Mouse (Mus musculus): Measurements from ENCODE around the gene Txlna. TPM values are rescaled to one million over a fixed set of nuclear protein-coding genes. Genes with fewer than 3 reads are reported as not detected.
A peak's percentile ranks its signal among the peaks of the same experiment; 100 is the strongest.

Txlna gene
- polyA plus RNA-seq, 1 experiment = 22.7 TPM

DNA sequence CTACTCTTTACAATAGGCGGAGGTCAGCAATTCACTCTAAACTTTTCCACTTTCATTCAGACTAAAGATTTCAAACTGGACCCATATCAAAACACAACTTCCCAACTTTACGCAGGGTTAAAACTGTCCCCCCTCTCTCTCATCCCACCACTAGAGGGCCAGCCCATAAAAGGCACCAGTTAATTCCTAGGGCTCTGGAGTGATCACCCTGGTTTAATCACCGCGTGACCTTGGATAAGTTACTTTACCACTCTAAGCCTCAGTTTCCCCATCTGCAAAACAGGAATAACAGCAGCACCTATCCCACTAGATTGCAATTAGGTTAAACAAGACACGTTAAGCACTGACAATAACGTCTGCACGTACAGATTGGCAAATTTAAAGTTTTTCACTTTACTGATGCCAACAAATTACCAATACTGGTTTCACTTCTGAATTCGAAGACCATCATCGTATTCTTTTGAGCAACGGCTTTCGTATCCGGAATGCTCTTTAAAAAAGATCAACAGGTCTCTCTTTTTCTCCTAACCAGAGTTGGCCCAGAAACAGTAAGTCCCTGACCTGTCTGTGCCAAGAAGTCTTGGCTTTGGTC, 30.7 kb upstream of the Txlna start:
- peak; percentile 68 for TF ChIP-seq CTCF (conservative IDR thresholded peaks at IDR 0.05; ENCODE audit: insufficient read depth, insufficient read length, low read depth, low read length)
- no peak for TF ChIP-seq POLR2A (IDR thresholded peaks at IDR 0.05; ENCODE audit: low read depth, low read length)
- H3K4me1 ChIP-seq (ENCODE audit: control insufficient read depth, insufficient read depth, low read length) = peaks cover 14% of the 10 kb centered on the region
- peak overlapping the region; percentile 84 for H3K4me3 ChIP-seq (ENCODE audit: insufficient read depth, low read depth, low read length)
- 5% methylated on average over 12 of the region's 12 CpGs for WGBS
- DNase-seq = peak; percentile 77
- H3K27ac ChIP-seq (ENCODE audit: insufficient read depth, low read depth, low read length) = peak overlapping the region; percentile 90
- no peaks in the 10 kb centered on the region for H3K27me3 ChIP-seq (replicated peaks; ENCODE audit: control insufficient read depth, insufficient read depth, low read length)
- no peaks in the 10 kb centered on the region for H3K36me3 ChIP-seq (ENCODE audit: control insufficient read depth, insufficient read depth, low read length)

DNA sequence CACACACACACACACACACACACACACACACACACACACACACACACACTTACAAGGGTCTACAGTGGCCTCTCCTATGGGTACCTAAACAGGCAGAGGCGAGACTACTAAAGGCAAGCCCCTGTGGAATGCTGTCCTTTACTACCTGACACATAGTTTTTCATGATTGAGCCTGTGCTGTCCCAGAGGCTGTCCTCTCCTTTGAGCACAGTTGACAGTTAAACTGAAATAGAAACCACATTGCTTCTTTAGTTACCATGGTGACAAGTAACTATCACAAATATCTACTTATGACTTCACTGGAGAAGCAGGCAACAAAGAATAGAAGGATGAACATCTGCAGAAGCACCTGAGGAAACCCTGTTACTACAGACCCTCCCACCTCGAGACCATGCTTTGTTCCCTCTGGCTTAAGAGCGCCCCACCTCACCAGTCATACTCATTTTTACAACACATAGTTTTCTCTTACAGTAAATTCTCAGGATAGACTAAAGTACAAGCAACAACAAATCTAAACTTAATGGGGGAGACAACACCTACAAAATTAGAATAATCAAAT, 21.5 kb upstream of the Txlna start:
- TF ChIP-seq POLR2A (IDR thresholded peaks at IDR 0.05; ENCODE audit: low read depth, low read length) (no peak), CTCF (conservative IDR thresholded peaks at IDR 0.05; ENCODE audit: insufficient read depth, insufficient read length, low read depth, low read length) (no peak)
- no peak overlapping the region for H3K27ac ChIP-seq (ENCODE audit: insufficient read depth, low read depth, low read length)

GRCm38 (mm10) chr4:129661584-129661983, 20.7 kb upstream of the Txlna start:
- H3K4me1 ChIP-seq (ENCODE audit: control insufficient read depth, insufficient read depth, low read length) = no peaks in the 10 kb centered on the region
- no peak for DNase-seq
- H3K27me3 ChIP-seq (replicated peaks; ENCODE audit: control insufficient read depth, insufficient read depth, low read length) = no peaks in the 10 kb centered on the region
- TF ChIP-seq CTCF (conservative IDR thresholded peaks at IDR 0.05; ENCODE audit: insufficient read depth, insufficient read length, low read depth, low read length) (no peak), POLR2A (IDR thresholded peaks at IDR 0.05; ENCODE audit: low read depth, low read length) (no peak)
- H3K27ac ChIP-seq (ENCODE audit: insufficient read depth, low read depth, low read length) = no peak overlapping the region
- 91% methylated on average over 3 of the region's 3 CpGs for WGBS
- peaks cover 7% of the 10 kb centered on the region for H3K36me3 ChIP-seq (ENCODE audit: control insufficient read depth, insufficient read depth, low read length)
- no peak overlapping the region for H3K4me3 ChIP-seq (ENCODE audit: insufficient read depth, low read depth, low read length)

More for the DNA sequence above, 21.5 kb upstream of the Txlna start:
- Histone ChIP-seq H3K4me1 (ENCODE audit: control insufficient read depth, insufficient read depth, low read length) (no peaks in the 10 kb centered on the region), H3K27me3 (replicated peaks; ENCODE audit: control insufficient read depth, insufficient read depth, low read length) (no peaks in the 10 kb centered on the region), H3K4me3 (ENCODE audit: insufficient read depth, low read depth, low read length) (no peak overlapping the region), H3K36me3 (ENCODE audit: control insufficient read depth, insufficient read depth, low read length) (peaks cover 6% of the 10 kb centered on the region)
- WGBS = 82% methylated on average over 3 of the region's 3 CpGs
- no peak for DNase-seq

DNA sequence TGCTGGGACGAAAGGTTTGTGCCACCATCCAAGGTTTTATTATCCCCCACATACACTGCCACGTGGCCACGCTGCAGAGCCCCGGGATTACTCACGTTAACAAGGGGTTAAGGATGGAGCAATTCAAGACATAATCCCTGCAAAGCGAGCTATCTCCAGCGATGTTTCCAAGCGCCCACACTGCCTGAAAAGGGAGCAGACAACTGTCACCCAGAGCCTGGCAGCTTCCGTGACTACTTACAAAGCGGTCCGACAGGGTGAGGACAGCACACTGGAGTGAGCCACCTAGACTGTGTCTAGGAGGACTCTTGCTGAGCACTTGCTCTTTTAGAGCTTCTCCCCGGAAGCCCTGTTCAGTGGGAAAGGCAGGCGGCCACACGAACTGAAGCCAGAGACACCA, 13.9 kb upstream of the Txlna start:
- Histone ChIP-seq H3K4me1 (ENCODE audit: control insufficient read depth, insufficient read depth, low read length) (peaks cover 4% of the 10 kb centered on the region; the same call in 1 of the 2 replicates), H3K4me3 (ENCODE audit: insufficient read depth, low read depth, low read length) (no peak overlapping the region), H3K36me3 (ENCODE audit: control insufficient read depth, insufficient read depth, low read length) (peaks cover 21% of the 10 kb centered on the region), H3K27ac (ENCODE audit: insufficient read depth, low read depth, low read length) (no peak overlapping the region), H3K27me3 (replicated peaks; ENCODE audit: control insufficient read depth, insufficient read depth, low read length) (no peaks in the 10 kb centered on the region)
- DNase-seq = no peak
- 95% methylated on average over 14 of the region's 14 CpGs for WGBS
- TF ChIP-seq CTCF (conservative IDR thresholded peaks at IDR 0.05; ENCODE audit: insufficient read depth, insufficient read length, low read depth, low read length) (no peak), POLR2A (IDR thresholded peaks at IDR 0.05; ENCODE audit: low read depth, low read length) (no peak)

GRCm38 (mm10) chr4:129650359-129650758, 9.5 kb upstream of the Txlna start:
- peak overlapping the region; percentile 75; the same call in 1 of the 2 replicates for H3K27ac ChIP-seq (ENCODE audit: insufficient read depth, low read depth, low read length)
- peaks cover 20% of the 10 kb centered on the region for H3K36me3 ChIP-seq (ENCODE audit: control insufficient read depth, insufficient read depth, low read length)
- H3K4me3 ChIP-seq (ENCODE audit: insufficient read depth, low read depth, low read length) = no peak overlapping the region
- peaks cover 4% of the 10 kb centered on the region; the same call in 1 of the 2 replicates for H3K4me1 ChIP-seq (ENCODE audit: control insufficient read depth, insufficient read depth, low read length)
- peak; percentile 61 for DNase-seq
- TF ChIP-seq POLR2A (IDR thresholded peaks at IDR 0.05; ENCODE audit: low read depth, low read length) (no peak), CTCF (conservative IDR thresholded peaks at IDR 0.05; ENCODE audit: insufficient read depth, insufficient read length, low read depth, low read length) (no peak)
- 59% methylated on average over 8 of the region's 8 CpGs for WGBS
- no peaks in the 10 kb centered on the region for H3K27me3 ChIP-seq (replicated peaks; ENCODE audit: control insufficient read depth, insufficient read depth, low read length)

GRCm38 (mm10) chr4:129648656-129649055, 7.8 kb upstream of the Txlna start:
- WGBS = 74% methylated on average over 1 of the region's 1 CpGs
- peaks cover 15% of the 10 kb centered on the region for H3K36me3 ChIP-seq (ENCODE audit: control insufficient read depth, insufficient read depth, low read length)
- no peaks in the 10 kb centered on the region for H3K27me3 ChIP-seq (replicated peaks; ENCODE audit: control insufficient read depth, insufficient read depth, low read length)
- H3K27ac ChIP-seq (ENCODE audit: insufficient read depth, low read depth, low read length) = no peak overlapping the region
- H3K4me1 ChIP-seq (ENCODE audit: control insufficient read depth, insufficient read depth, low read length) = peaks cover 4% of the 10 kb centered on the region; the same call in 1 of the 2 replicates
- TF ChIP-seq CTCF (conservative IDR thresholded peaks at IDR 0.05; ENCODE audit: insufficient read depth, insufficient read length, low read depth, low read length) (no peak), POLR2A (IDR thresholded peaks at IDR 0.05; ENCODE audit: low read depth, low read length) (no peak)
- H3K4me3 ChIP-seq (ENCODE audit: insufficient read depth, low read depth, low read length) = no peak overlapping the region
- no peak for DNase-seq

- Histone ChIP-seq H3K4me3 (ENCODE audit: insufficient read depth, low read depth, low read length) (no peak overlapping the region), H3K36me3 (ENCODE audit: control insufficient read depth, insufficient read depth, low read length) (peaks cover 4% of the 10 kb centered on the region), H3K4me1 (ENCODE audit: control insufficient read depth, insufficient read depth, low read length) (peaks cover 4% of the 10 kb centered on the region; the same call in 1 of the 2 replicates), H3K27me3 (replicated peaks; ENCODE audit: control insufficient read depth, insufficient read depth, low read length) (no peaks in the 10 kb centered on the region), H3K27ac (ENCODE audit: insufficient read depth, low read depth, low read length) (no peak overlapping the region)
- no peak for DNase-seq
- 87% methylated on average over 6 of the region's 6 CpGs for WGBS
- TF ChIP-seq POLR2A (IDR thresholded peaks at IDR 0.05; ENCODE audit: low read depth, low read length) (no peak), CTCF (conservative IDR thresholded peaks at IDR 0.05; ENCODE audit: insufficient read depth, insufficient read length, low read depth, low read length) (no peak)
Observed at GRCm38 (mm10) chr4:129645204-129645603, 4.3 kb upstream of the Txlna start.
